Mouse (Mus musculus) gastrocnemius, adult 2 months (tissue): ENCODE measurements around the gene Upk2. TPM values are rescaled to one million over a fixed set of nuclear protein-coding genes. Genes with fewer than 3 reads are reported as not detected.
A peak's percentile ranks its signal among the peaks of the same experiment; 100 is the strongest.
"Not testable (repeated sequence)": the region's sequence is repeated elsewhere in the genome, so short reads cannot be mapped to it uniquely, and the experiment has no call there.

Experiments
- DNase-seq: peaks from one replicate; pipeline ENCODE4 v3.0.0; 2022
- H3K27ac ChIP-seq: fragments of 200-600 bp; 2 replicates; pipeline ENCODE4 v1.8.1; 2022; ENCODE audit warnings: mild to moderate bottlenecking
- H3K4me3 ChIP-seq: fragments of 200-600 bp; 2 replicates; pipeline ENCODE4 v1.8.1; 2022; ENCODE audit warnings: mild to moderate bottlenecking, moderate library complexity
- CTCF ChIP-seq: fragments of 200-600 bp; IDR thresholded peaks from 2 replicates; pipeline ENCODE4 v1.8.1; 2022; ENCODE audit warnings: antibody characterized with exemption, mild to moderate bottlenecking, moderate library complexity
- intact Hi-C: fragments of 180-260 bp; cut with DNase I; formaldehyde crosslinking; loops from one replicate; pipeline ENCODE4 v1.15.1; 2025
- total RNA-seq, 2 experiments: library from RNA; stranded (reverse); gene quantifications; 2 replicates each; pipeline ENCODE4 v1.2.3; 2021

Gene Upk2
- total RNA-seq, 2 experiments from 2014 or later: 0.22 to 0.23 TPM

GRCm38 (mm10) chr9:44435747-44436146 lies 19.0 kb downstream of the Upk2 start:
- DNase-seq: no peak
- intact Hi-C loops: no loop called here
- Histone ChIP-seq H3K4me3 (no peak overlapping the region), H3K27ac (no peak overlapping the region)
- no peak for TF ChIP-seq CTCF

- intact Hi-C loops: no loop called here
- no peak for TF ChIP-seq CTCF
- H3K27ac ChIP-seq: no peak overlapping the region
- no peak overlapping the region for H3K4me3 ChIP-seq
- DNase-seq: no peak
Measured at GRCm38 (mm10) chr9:44432577-44433185, 22.1 kb downstream of the Upk2 start.

- no peak for TF ChIP-seq CTCF
- DNase-seq: no peak
- H3K4me3 ChIP-seq: no peak overlapping the region
- intact Hi-C loops: no loop called here
- H3K27ac ChIP-seq: no peak overlapping the region
Measured at GRCm38 (mm10) chr9:44423576-44423975, 31.2 kb downstream of the Upk2 start.

- intact Hi-C loops: no loop called here
- Histone ChIP-seq H3K27ac (no peak overlapping the region), H3K4me3 (no peak overlapping the region)
- no peak for DNase-seq
- no peak for TF ChIP-seq CTCF
Measured at GRCm38 (mm10) chr9:44420280-44420898, 34.4 kb downstream of the Upk2 start.

- intact Hi-C loops, DNase-seq, H3K27ac ChIP-seq, H3K4me3 ChIP-seq: not testable (repeated sequence)
Measured at GRCm38 (mm10) chr9:44419730-44420129, 35.0 kb downstream of the Upk2 start.

GRCm38 (mm10) chr9:44418519-44419385 lies 36.0 kb downstream of the Upk2 start, which contains the start of gene Ccdc84:
Ccdc84 (minus strand) TSS chr9:44418569.
- DNase-seq: no peak
- intact Hi-C loops: no loop called here
- TF ChIP-seq CTCF: no peak
- peak within 1 kb of the TSS; percentile 97 for H3K27ac ChIP-seq
- H3K4me3 ChIP-seq: peak within 1 kb of the TSS; percentile 98

GRCm38 (mm10) chr9:44417892-44418363 lies 36.8 kb downstream of the Upk2 start:
- Histone ChIP-seq H3K4me3 (peak overlapping the region; percentile 98), H3K27ac (peak overlapping the region; percentile 97)
- peak; percentile 98 for DNase-seq
- intact Hi-C loops: no loop called here
- TF ChIP-seq CTCF: peak; percentile 87

- Histone ChIP-seq H3K4me3 (peak overlapping the region; percentile 98), H3K27ac (peak overlapping the region; percentile 97)
- intact Hi-C loops: no loop called here
- no peak for TF ChIP-seq CTCF
- no peak for DNase-seq
Measured at GRCm38 (mm10) chr9:44417156-44417891, 37.5 kb downstream of the Upk2 start.

GRCm38 (mm10) chr9:44412781-44413180 lies 42.0 kb downstream of the Upk2 start:
- intact Hi-C loops: no loop called here
- H3K4me3 ChIP-seq: no peak overlapping the region

GRCm38 (mm10) chr9:44412306-44412705 lies 42.5 kb downstream of the Upk2 start:
- Histone ChIP-seq H3K27ac (no peak overlapping the region), H3K4me3 (no peak overlapping the region)
- DNase-seq: no peak
- TF ChIP-seq CTCF: no peak
- intact Hi-C loops: no loop called here

More at GRCm38 (mm10) chr9:44412781-44413180, 42.0 kb downstream of the Upk2 start:
- no peak for TF ChIP-seq CTCF
- no peak overlapping the region for H3K27ac ChIP-seq
- DNase-seq: no peak

GRCm38 (mm10) chr9:44411601-44412130 lies 43.1 kb downstream of the Upk2 start:
- intact Hi-C loops: no loop called here
- DNase-seq: no peak
- Histone ChIP-seq H3K27ac (no peak overlapping the region), H3K4me3 (no peak overlapping the region)
- no peak for TF ChIP-seq CTCF
